Mouse (Mus musculus): ENCODE measurements around the gene Junb. TPM values are rescaled to one million over a fixed set of nuclear protein-coding genes. Genes with fewer than 3 reads are reported as not detected.

The Junb gene
- total RNA-seq (2014; fragmentation: Nextera tagmentation) (3.3 and 14.2 TPM in 2 replicates), total RNA-seq (2017) (39.6 and 46.0 TPM in 2 replicates)

GRCm38 (mm10) chr8:84978248-84978940 is at the start of gene Junb:
Gene Junb (minus strand): TSS chr8:84978718.
- ATAC-seq (replicated peaks; ENCODE audit: poor library complexity, severe bottlenecking), result peak; percentile 38

DNA sequence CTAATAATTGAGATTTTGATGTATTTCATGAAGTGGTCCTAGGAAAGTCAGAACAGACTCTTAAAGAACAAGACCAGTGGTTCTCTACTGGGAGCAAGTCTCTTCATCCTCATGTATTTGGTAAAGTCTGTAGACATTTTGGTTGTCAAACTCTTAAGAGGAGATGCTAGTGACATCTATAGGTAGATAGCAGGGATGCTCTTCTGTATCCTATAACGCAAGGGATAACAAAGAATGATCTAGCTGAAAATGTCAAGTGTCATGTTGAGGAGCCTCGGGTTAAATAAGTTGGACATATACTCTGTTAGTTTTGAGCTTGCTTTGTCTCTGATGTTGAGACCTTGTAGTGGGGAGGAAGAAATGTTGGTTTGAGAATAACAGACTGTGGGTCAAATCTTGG is 49.4 kb upstream of the Junb start:
- ATAC-seq (replicated peaks; ENCODE audit: poor library complexity, severe bottlenecking), result no peak

DNA sequence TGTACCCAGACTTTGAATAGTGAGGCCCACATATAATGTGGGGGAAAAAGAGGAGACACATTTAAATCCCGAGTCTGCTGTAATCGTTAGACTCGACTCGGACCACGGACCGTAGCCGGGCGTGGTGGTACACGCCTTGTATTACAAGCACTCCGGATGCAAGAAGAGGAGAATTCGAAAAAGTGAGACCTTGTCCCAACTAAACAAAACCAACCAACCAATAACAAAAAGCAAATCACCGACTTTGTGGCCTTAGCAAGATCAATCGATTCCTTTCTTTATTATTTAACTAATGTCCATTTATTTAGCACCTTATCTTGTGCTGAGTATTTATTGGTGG is 49.0 kb upstream of the Junb start:
- no peak for ATAC-seq (replicated peaks; ENCODE audit: poor library complexity, severe bottlenecking)

- peak; percentile 77 for ATAC-seq (replicated peaks; ENCODE audit: poor library complexity, severe bottlenecking)
Measured at GRCm38 (mm10) chr8:85026670-85027515, 48.4 kb upstream of the Junb start, which contains the start of gene Trir. Gene Trir (plus strand): TSS chr8:85026823.

- ATAC-seq (replicated peaks; ENCODE audit: poor library complexity, severe bottlenecking), result peak; percentile 77
Measured at GRCm38 (mm10) chr8:85025098-85025932, 46.8 kb upstream of the Junb start, which contains the start of gene Asna1. Gene Asna1 (minus strand): TSS chr8:85025281.

- no peak for ATAC-seq (replicated peaks; ENCODE audit: poor library complexity, severe bottlenecking)
Measured at GRCm38 (mm10) chr8:85023846-85024245, 45.3 kb upstream of the Junb start.

- ATAC-seq (replicated peaks; ENCODE audit: poor library complexity, severe bottlenecking), result no peak
Measured at GRCm38 (mm10) chr8:85021514-85022055, 43.1 kb upstream of the Junb start.

- no peak for ATAC-seq (replicated peaks; ENCODE audit: poor library complexity, severe bottlenecking)
Measured at GRCm38 (mm10) chr8:85017209-85017608, 38.7 kb upstream of the Junb start.

- ATAC-seq (replicated peaks; ENCODE audit: poor library complexity, severe bottlenecking), result no peak
Measured at GRCm38 (mm10) chr8:85016724-85017123, 38.2 kb upstream of the Junb start.

DNA sequence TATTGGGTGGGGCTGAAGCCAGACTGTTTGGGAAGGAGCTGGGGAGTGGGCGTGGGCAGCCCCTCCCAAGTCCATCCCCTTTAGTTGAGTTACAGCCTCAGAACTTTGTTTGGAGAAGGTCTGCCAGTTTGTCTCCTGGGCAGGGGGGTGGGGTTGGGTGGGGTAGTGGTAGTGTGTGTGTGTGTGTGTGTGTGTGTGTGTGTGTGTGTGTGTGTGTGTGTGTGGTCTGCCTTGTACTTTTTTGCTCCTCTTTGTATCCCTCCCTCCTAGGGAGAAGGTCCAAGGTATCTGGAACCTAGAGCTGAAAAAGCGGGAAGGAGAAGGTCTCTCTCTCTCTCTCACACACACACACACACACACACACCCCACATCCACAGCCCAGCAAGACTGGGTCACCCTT is 35.9 kb upstream of the Junb start, which contains the start of gene Best2:
Gene Best2, minus strand, starts transcription at position 101 of the 400 bp plus-strand sequence.
- no peak for ATAC-seq (replicated peaks; ENCODE audit: poor library complexity, severe bottlenecking)

GRCm38 (mm10) chr8:85013230-85013840 is 34.8 kb upstream of the Junb start:
- peak; percentile 90 for ATAC-seq (replicated peaks; ENCODE audit: poor library complexity, severe bottlenecking)

DNA sequence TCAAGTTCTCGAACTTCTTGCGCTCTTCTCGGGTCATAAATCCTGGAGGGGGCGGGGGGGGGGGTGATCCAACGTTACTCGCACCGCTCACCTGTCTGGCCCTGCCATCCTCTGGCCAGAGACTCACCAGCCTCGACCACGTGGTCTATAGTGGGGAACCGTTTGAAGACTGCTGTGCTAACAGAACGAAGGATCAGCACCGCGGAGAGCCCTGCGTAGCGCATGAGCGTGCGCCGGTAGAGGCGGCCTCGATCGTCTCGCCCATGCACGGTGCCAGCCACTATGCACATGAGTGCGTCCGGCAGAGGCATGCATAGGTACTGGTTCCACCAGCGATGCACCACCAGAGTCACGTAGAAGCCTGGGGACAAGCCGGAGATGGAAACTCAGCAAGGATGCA is 32.7 kb upstream of the Junb start:
- ATAC-seq (replicated peaks; ENCODE audit: poor library complexity, severe bottlenecking), result peak; percentile 24; the same call in 1 of the 2 replicates

GRCm38 (mm10) chr8:85007686-85008085 is 29.2 kb upstream of the Junb start:
- peak; percentile 73 for ATAC-seq (replicated peaks; ENCODE audit: poor library complexity, severe bottlenecking)

DNA sequence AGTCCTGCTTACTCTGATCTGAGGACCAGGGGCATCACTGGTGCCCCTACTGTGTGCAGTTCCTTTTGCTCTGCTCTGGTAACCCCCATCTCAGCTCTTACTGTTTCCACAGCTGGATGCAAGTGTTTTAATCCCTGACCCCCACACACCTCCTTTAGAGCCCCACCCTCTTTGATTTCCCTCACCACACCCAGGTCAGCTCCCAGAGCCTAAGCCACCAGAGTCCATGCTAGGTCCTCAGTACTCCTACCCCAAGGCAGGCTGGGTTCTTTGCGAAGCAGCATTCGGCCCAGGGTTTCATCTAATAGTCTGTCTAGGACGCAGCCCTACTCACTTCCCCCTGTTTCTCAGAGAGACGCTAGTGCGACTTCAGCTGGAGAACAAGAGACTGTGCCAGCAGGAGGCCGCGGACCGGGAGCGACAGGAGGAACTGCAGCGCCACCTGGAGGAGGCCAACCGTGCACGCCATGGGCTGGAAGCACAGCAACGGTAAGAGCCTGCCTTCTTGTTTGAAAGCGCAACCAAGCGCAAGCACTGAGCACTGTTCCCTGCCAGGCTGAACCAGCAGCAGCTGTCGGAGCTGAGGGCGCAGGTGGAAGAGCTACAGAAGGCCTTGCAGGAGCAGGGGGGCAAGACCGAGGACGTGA is 19.3 kb upstream of the Junb start:
- peak; percentile 99 for ATAC-seq (replicated peaks; ENCODE audit: poor library complexity, severe bottlenecking)

DNA sequence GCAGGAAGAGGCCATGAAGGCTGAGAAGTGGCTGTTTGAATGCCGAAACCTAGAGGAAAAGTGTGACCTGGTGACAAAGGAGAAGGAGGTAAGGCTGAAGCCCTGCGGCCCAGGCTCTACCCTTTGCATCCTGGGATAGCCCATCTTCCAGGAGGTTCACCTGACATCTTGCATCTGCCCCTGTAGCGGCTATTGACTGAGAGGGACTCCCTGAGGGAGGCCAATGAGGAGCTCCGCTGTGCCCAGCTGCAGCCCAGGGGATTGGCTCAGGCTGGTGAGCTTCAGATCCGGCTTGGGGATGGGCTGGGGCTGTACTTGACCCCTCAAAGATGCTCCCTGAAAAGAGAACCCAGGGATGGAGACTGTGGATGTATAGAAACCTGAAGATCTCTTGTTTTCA is 18.5 kb upstream of the Junb start:
- ATAC-seq (replicated peaks; ENCODE audit: poor library complexity, severe bottlenecking), result no peak

DNA sequence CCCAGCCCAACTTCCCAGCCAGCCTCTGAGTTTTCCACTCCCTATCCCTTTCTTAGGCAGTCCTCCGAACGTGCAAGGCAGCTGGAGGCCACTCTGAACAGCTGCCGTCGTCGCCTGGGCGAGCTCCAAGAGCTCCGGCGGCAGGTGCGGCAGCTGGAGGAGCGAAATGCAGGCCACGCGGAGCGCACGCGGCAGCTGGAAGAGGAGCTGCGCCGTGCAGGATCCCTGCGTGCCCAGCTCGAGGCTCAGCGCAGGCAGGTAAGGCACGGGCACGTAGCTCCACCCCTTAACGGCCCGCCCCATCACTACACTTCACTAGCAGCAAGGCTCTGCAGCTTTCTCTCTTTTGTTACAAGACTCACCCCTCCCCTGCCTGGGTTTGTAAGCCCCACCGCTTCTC is 17.2 kb upstream of the Junb start:
- ATAC-seq (replicated peaks; ENCODE audit: poor library complexity, severe bottlenecking), result no peak

DNA sequence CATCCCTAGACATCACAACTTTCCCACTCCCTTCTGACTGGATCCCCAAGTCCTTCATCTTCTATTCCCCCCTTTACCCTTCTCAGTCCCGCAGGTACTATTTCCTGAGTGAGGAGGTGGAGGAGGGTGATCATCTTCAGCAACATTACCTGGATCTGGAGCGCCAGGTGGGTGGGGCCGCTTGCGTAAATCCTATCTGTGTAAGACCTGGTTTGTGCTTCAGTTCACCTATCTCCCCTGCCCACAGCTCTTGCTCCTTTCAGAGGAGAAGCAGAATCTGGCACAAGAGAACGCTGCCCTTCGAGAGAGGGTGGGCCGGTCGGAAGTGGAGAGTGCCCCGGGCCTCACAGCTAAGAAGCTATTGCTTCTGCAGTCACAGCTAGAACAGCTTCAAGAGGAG is 15.9 kb upstream of the Junb start:
- no peak for ATAC-seq (replicated peaks; ENCODE audit: poor library complexity, severe bottlenecking)

DNA sequence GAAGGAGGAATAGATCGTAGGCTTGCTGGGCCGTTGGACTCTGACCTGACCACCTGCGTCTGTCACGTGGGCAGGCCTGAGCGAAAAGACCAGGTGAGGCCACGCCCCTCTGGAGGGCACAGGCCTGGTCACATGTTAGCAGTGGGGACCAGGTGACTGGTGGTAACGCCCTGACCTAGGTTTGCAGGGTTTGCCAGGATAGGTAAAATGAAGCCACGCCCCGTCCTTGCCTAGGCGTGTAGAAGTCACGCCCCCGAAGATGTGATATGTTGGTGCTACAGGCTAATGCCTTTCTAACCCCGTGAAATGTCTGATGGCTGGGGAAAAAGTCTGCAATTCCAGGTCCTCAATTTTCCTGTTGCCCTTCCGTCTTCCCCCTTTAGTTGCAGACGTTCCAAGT is 12.3 kb upstream of the Junb start:
- ATAC-seq (replicated peaks; ENCODE audit: poor library complexity, severe bottlenecking), result peak; percentile 13

DNA sequence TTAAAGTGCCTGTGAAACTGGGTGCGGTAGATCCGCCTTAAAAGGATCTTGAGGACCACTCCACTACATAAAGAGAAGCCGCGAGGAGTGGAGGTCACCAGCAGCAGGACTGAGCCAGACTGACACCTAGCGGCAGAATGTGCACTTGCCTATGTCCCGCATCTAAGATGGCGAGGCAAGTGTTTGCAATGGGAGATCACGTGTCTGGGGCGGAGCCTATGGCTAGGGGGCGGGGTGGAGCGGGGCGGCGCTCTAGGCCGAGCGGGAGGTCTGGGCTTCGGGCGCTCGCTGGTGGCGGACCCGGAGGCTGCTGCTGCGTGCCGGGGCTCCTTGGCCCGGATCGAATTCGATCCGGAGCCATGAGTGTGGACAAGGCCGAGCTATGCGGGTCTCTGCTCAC is 11.8 kb upstream of the Junb start, which contains the start of gene Hook2:
Gene Hook2, plus strand, starts transcription at position 255 of the 400 bp plus-strand sequence.
- ATAC-seq (replicated peaks; ENCODE audit: poor library complexity, severe bottlenecking), result peak; percentile 70
